Mouse (Mus musculus) lung, adult 2 months (tissue): Measurements from ENCODE around the gene Ppdpf. TPM values are rescaled to one million over a fixed set of nuclear protein-coding genes. Genes with fewer than 3 reads are reported as not detected.

Source experiments
- DNase-seq: peaks from one replicate; pipeline ENCODE4 v3.0.0; 2022
- H3K4me1 ChIP-seq: fragments of 200-500 bp; 2 replicates; pipeline ENCODE4 v1.6.1; 2011; ENCODE audit warnings: low read length; ENCODE audit not compliant: control insufficient read depth, insufficient read depth
- H3K4me3 ChIP-seq: fragments of 200-500 bp; replicated peaks from 2 replicates; pipeline ENCODE3; 2011; ENCODE audit warnings: low read depth, mild to moderate bottlenecking, control low read depth, low read length; ENCODE audit errors: extremely low read depth
- CTCF ChIP-seq: fragments of 200-500 bp; IDR thresholded peaks from 2 replicates; pipeline ENCODE4 v1.5.1; 2011; ENCODE audit warnings: mild to moderate bottlenecking, low read length, control low read depth; ENCODE audit not compliant: insufficient read depth
- POLR2A ChIP-seq: fragments of 200-500 bp; IDR thresholded peaks from 2 replicates; pipeline ENCODE4 v1.6.1; 2011; ENCODE audit warnings: low read depth, mild to moderate bottlenecking, control low read depth, low read length, borderline replicate concordance; ENCODE audit errors: extremely low read depth
- WGBS: fragments of 180-500 bp; shearing (Covaris S2); methylation state at CpG from one replicate; pipeline ENCODE4 v1.1.7; 2018; 5-methylcytosine and 5-hydroxymethylcytosine counted together
- polyA plus RNA-seq: library from polyadenylated mRNA; depleted of rRNA; stranded (reverse); fragments of >200 nt; gene quantifications from 2 replicates; pipeline ENCODE4 v1.2.3, GENCODE M21; 2012; rRNA removed

Ppdpf gene
- polyA plus RNA-seq, result 145 and 157 TPM in 2 replicates

DNA sequence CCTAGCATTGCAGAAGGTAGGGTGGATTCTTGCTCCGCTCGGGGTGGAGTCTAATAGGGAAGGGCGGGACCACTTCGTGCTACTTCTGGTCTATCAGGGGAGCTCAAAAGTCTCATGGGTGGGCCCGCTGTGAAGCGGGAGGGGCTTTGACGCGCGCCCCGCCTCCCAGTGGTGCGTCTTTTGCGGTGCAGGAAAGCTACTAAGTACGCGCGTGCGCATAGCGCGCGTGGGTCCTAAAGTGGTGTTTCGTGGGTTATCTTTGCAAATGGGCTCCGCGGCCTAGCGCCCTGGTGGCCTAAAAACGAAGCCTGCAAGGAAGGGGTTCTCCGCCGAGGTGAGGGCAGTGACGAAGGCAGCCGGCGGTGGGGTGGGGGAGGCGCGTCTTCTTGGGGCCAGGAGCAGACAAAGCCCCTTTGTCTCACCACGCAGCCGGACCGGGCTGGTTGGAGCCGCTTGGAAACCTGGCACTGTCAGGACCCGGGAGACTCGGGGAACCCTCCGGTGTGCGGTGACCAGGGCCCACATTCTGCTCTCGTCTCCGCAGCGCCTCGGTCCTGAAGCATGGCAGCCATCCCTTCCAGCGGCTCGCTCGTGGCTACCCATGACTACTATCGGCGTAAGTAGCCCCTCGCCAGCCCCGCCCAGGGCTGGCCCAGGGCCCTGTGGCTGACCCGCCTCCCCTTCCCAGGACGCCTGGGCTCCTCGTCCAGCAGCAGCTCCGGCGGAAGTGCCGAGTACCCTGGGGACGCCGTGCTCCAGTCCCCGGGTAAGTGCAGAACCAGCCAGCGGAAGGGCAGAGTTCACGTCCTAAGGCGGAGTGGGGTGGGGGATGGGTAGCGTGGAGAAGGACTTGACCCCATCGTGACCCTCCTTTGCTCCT, at the start of gene Ppdpf:
Ppdpf (plus strand) TSS at position 127 of the 880 bp plus-strand sequence.
- TF ChIP-seq CTCF (0 out of 2 replicates have a peak, but pooled peaks have one; percentile 3), POLR2A (peak; percentile 83; the same call in 1 of the 2 replicates)
- 1% methylated on average over 64 of the region's 64 CpGs for WGBS
- H3K4me1 ChIP-seq, result peaks cover 4% of the 10 kb centered on the region; the same call in 1 of the 2 replicates
- peak within 1 kb of the TSS; percentile 96 for H3K4me3 ChIP-seq
- peak; percentile 92 for DNase-seq

DNA sequence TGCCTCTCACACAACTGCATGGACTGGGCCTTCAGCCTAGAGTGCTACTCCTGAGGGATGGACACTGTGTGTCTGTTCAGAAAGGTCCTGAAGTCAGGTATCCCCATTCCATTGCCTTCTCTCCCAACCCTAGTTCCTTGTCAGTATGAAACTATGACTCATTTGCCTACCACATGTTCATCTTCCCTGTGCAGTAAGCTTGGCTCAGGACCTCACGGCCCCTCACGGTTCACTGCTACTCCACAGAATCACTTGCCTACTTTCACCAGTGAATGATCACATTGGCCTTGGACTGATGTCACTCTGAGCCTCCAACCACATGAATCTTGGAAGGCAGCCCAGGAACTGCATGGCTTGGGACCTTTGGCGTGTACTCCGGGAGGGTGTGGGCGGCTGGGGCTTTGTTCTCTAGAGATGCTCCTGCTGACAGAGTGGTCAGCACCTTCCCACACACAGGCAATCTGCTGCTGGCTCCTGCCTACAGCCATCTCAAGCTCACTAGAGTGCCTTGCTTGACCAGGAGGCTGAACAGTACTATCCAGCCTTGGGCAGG, 47.3 kb upstream of the Ppdpf start:
- Histone ChIP-seq H3K4me3 (no peak overlapping the region), H3K4me1 (no peaks in the 10 kb centered on the region)
- WGBS, result 78% methylated on average over 5 of the region's 5 CpGs
- TF ChIP-seq CTCF (no peak), POLR2A (no peak)
- DNase-seq, result no peak

DNA sequence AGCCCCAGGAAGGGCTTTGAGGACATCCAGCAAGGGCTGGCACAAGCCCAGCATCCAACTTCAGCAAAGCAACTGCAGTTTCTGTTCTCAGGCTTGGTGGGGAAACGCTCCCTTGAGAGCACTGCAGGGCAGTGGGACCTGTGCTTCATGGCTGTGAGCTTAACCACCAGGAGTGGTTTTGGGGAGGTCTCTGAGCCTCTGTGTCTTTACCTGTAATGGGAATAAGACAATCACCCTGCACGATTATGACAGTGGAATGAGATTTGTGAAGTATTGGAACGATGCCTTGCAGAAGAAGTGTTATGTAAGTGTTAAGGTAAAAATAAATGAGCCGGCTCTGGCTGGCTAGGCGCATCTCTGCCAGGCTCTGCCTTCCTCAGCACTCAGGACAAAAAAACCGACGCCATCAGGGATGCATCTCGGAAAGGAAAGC, 44.3 kb upstream of the Ppdpf start:
- no peak for TF ChIP-seq CTCF
- no peak for TF ChIP-seq POLR2A
- Histone ChIP-seq H3K4me3 (no peak overlapping the region), H3K4me1 (no peaks in the 10 kb centered on the region)
- no peak for DNase-seq
- 63% methylated on average over 8 of the region's 8 CpGs for WGBS

DNA sequence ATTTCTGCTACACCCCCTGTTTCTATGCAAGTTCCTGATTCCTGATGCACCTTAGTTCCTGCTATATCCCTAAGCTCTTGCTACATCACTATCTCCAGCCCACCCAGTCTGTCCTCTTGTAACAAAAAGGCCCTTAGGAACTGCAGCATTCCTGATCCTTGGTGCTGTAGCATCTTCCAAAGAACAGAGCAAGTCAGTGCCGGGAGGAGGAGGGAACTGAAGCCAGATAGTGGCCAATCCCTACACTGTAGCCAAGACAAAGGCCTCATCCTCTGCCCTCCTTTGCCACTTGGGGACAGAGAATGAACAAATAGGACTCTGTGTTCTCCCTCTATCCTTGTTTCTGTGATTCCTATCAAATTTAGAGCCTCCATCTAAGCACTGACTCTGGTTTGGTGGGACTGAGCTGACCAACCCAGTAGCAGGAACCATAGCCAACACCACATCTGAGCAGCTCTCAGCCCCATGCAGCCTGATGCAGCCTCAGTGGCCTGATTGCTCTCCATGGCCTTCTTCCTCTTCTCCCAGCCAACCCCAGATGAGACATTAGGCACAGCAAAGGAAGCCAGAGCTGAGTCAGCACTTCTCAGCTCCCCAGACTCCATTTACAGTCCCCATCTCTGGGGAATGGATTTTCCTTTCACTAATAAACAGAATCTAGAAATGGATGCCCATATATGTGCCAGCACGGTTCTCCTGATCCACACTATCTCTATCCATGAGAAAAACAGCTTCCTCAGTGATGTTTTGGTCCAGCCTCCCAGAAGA, 43.4 kb upstream of the Ppdpf start:
- DNase-seq, result no peak
- Histone ChIP-seq H3K4me1 (peaks cover 4% of the 10 kb centered on the region), H3K4me3 (no peak overlapping the region)
- WGBS, result 49% methylated on average over 2 of the region's 2 CpGs
- TF ChIP-seq CTCF, result no peak
- no peak for TF ChIP-seq POLR2A

DNA sequence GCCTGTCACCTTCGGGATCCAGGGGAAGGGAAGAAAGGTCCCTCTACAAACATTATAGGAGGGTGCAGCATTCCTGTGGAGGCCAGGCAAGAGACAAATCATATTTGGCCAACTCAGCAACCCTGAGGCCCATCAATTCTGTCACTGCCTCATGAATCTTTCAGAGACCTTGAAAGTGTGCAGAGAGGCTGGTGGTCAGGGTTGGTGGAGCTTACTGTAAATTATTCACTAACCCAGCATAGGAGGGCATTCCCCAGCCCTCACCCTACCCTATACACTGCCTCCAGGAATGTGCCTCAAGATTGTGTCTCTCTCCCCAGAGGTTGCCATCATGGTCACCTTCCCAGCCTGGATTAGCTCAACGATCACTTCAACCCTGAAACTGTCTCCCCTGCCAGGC, 42.4 kb upstream of the Ppdpf start:
- no peak for TF ChIP-seq CTCF
- TF ChIP-seq POLR2A, result no peak
- 78% methylated on average over 2 of the region's 2 CpGs for WGBS
- Histone ChIP-seq H3K4me1 (peaks cover 4% of the 10 kb centered on the region), H3K4me3 (no peak overlapping the region)
- no peak for DNase-seq

DNA sequence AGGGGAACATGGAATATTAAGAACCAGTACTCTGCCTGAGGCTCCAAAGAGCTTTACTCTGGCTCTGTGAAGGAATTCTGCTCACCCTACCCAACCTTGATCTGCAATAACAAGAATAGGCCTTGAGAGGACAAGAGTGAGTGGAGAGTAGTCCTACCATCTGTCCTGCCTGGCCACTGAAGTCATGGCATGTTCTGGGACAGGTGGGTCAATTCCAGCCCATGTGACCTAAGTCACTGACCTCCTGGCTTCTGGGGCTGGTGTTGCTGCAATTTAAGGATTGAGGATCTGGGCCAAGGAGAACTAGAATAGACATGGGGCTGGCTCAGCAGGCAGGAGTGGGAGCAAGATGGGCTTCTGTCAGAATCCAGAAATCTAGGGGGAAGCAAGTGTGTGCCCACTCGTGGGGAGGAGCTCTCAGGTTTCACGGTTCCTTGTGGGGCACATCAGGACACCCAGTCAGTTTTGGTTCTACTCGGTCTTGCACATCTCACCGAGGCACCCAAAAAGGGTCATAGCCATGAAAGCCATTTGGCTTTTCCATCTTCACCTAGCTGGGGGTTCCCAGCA, 40.0 kb upstream of the Ppdpf start:
- no peak overlapping the region for H3K4me3 ChIP-seq
- WGBS, result 36% methylated on average over 4 of the region's 4 CpGs
- DNase-seq, result no peak
- H3K4me1 ChIP-seq, result peaks cover 4% of the 10 kb centered on the region
- TF ChIP-seq POLR2A (no peak), CTCF (no peak)

DNA sequence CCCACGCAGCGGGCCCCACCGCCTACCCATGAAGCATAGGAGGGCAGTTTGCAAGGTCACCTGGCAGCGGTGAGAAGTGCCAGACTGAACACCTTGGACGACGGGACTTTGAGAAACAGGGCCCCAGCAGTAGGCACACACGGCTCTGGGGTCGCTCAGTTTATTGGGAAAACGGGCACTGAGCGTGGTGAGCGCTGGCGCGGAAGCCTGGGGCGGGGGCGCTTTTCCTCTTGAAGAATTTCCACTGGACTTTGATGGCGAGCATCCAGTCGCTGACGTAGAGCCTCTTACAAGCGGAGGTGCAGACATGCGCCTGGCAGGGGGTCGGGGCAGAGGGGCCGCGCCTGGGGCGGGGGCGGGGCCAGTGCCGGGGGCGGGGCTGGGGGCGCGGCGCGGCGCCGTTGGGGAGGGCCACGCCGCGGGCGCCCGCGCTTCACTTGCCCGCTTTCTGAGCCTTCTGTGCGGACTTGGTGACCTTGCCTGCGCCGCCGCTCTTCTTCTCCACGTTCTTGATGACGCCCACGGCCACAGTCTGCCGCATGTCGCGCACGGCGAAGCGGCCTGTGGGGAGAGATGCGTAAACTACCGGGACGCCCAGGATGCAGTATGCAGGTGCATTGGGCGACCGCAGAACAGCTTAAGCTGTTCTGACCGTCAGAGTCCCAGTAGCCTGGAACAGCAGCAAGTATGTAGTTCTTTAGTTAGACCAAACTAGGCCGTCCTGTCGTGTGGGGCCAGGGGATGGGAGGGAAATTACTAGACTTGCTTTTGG, 39.3 kb upstream of the Ppdpf start:
- H3K4me3 ChIP-seq, result peak overlapping the region; percentile 14
- no peak for DNase-seq
- H3K4me1 ChIP-seq, result peaks cover 4% of the 10 kb centered on the region
- WGBS, result 1% methylated on average over 58 of the region's 61 CpGs
- TF ChIP-seq POLR2A (no peak), CTCF (no peak)

DNA sequence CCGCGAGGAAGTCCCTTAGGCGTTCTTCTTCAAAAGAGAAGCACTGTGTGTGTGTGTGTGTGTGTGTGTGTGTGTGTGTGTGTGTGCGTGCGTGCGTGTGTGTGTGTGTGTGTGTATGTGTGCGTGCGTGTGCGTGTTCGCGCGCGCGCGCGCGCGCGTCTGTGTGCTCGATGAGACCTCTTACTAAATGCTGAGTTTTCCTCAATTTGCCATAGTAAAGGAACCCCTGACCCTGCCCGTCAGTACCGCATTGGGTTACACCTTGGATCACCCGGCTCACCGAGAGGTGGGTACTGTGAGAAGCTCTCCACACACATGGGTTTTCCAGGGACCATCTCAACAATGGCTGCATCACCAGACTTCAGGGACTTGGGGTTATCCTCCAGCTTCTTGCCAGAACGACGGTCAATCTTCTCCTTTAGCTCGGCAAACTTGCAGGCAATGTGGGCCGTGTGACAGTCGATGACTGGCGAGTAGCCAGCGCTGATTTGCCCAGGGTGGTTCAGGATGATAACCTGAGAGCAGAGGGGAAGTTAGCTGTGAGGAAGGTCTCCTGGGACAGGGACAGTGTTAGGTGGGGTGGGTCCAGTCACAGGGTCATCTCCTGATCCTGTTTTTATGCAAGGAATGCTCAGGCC, 38.6 kb upstream of the Ppdpf start:
- Histone ChIP-seq H3K4me3 (no peak overlapping the region), H3K4me1 (peaks cover 4% of the 10 kb centered on the region)
- no peak for DNase-seq
- TF ChIP-seq POLR2A, result no peak
- no peak for TF ChIP-seq CTCF
- WGBS, result 13% methylated on average over 26 of the region's 31 CpGs

DNA sequence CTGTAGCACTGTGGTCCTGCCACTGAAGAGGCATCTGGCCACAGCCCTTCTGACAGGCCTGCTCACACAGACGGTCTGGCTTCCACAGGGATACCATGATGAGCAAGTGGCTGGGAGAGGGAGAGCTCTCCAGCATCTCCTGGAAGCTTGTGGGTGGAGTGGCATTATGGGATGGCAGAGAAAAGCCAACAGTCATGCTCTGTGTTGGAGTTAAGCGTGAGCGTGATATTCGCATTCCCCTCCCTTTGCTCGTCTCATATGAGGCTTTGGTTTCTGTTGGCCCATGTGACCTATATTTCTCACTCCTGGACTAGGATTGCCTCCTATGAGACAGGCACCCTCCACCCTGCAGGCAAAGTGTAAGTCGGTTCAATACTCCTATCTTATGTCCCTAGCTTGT, 36.8 kb upstream of the Ppdpf start:
- Histone ChIP-seq H3K4me1 (peaks cover 4% of the 10 kb centered on the region), H3K4me3 (no peak overlapping the region)
- TF ChIP-seq POLR2A (no peak), CTCF (no peak)
- WGBS, result 66% methylated on average over 6 of the region's 6 CpGs
- no peak for DNase-seq
